Mouse (Mus musculus) embryo, embryonic 10.5 days (tissue): Measurements from ENCODE around the gene C2.
A peak's percentile ranks its signal among the peaks of the same experiment; 100 is the strongest.

Experiments used
- DNase-seq: peaks from one replicate; pipeline ENCODE4 v3.0.0-alpha.2; 2015; ENCODE audit warnings: low spot score

Gene C2

GRCm38 (mm10) chr17:34879336-34879879, 18.7 kb downstream of the C2 start, which contains the start of gene Zbtb12:
Gene Zbtb12 (plus strand): TSS chr17:34879483.
- DNase-seq, result no peak

- DNase-seq, result no peak
Observed at GRCm38 (mm10) chr17:34874321-34874720, 23.7 kb downstream of the C2 start.

DNA sequence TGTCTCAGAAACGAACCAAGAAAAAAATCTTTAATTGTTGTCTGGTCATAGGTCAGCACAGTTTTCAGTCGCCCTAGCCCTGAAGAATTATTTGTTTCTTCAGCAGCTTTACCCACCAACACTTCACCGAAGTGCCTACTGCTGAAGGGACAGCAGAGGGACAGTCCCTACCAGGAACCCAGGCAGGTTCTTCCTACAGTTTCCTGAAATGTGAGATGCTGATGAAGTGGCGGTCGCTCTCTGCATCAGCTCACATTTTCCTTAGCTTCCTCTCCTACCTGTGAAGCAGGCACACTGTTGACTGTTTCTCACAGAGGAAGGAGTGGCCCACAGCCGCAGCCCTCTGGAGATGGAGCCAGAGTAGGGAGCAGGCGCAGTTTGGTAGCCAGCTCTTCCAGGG, 32.1 kb downstream of the C2 start:
- DNase-seq, result no peak

- no peak for DNase-seq
Observed at GRCm38 (mm10) chr17:34862416-34863081, 35.5 kb downstream of the C2 start, which contains the start of gene Cfb. Gene Cfb (minus strand): TSS chr17:34862518.

GRCm38 (mm10) chr17:34861704-34862415, 36.2 kb downstream of the C2 start:
- DNase-seq, result no peak

GRCm38 (mm10) chr17:34860514-34860913, 37.6 kb downstream of the C2 start:
- no peak for DNase-seq

DNA sequence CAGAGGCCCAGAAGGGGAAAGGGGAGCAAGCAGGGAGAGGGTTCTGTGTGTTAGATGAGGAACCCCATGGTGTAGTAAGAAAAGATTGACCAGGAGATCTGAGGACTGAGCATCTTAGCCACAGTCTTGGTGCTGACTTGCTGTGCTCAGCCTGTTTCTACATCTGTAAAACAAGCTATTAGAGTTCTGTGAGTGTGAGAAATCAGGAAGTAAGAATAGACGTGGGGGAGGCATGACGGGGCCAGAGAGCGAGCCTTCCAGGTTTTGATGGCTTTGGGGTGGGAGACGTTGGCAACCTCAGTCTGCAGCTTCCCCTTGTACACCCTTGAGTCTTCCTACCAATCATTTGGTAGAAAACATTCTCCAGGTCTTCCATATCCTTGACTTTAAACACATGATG, 39.4 kb downstream of the C2 start:
- DNase-seq, result no peak

- peak; percentile 75 for DNase-seq
Observed at GRCm38 (mm10) chr17:34855825-34856224, 42.2 kb downstream of the C2 start.

DNA sequence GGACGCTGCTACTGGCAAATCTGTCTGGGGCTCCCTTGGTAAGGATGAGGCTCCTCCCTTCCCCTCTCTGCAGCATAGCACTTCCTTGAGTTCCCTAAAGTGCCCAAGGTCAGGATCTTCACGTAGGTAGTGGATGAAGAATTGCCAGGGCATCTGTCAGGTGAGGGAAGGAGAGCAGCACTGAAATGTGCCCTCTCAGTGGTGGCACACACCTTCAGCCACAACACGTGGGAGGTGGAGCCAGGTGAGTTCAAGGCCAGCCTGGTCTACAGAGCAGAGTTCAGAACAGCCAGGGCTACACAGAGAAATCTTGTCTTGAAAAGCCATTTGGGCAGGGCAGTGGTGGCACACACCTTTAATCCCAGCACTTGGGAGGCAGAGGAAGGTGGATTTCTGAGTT, 43.3 kb downstream of the C2 start:
- no peak for DNase-seq

GRCm38 (mm10) chr17:34853511-34853910, 44.6 kb downstream of the C2 start:
- DNase-seq, result no peak

DNA sequence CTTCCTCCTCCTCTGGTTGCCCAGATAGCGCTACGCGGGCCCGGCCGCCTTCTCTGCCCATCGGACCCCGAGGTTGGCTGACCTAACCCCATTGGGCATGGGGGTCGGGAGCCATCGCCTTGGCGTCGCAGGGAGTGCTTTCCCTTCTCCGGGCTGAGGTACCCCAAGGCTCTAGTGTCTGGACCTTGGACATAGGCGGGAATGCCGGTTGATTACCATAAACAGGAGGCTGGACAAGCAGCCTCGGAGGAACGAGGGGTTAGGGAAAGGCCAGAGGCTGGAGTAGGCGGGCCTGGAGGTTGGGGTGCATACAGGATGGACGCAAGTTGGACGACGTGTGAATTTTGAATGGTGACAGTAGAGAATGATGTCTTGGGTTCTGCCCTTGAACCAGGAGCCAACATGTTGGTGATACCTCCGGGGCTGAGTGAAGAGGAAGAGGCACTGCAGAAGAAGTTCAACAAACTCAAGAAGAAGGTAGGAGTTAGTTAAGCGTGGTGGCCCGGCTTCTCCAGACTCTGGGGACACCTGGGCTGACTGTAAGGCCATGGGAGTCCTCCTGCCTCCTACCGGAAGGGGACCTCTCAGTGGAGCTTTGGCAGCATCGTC, 47.4 kb downstream of the C2 start:
- DNase-seq, result no peak

- DNase-seq, result peak; percentile 98
Observed at GRCm38 (mm10) chr17:34849722-34850516, 48.1 kb downstream of the C2 start, which contains the start of the genes Skiv2l and Nelfe. Gene Skiv2l (minus strand): TSS chr17:34850210. Gene Nelfe (plus strand): TSS chr17:34850391.

DNA sequence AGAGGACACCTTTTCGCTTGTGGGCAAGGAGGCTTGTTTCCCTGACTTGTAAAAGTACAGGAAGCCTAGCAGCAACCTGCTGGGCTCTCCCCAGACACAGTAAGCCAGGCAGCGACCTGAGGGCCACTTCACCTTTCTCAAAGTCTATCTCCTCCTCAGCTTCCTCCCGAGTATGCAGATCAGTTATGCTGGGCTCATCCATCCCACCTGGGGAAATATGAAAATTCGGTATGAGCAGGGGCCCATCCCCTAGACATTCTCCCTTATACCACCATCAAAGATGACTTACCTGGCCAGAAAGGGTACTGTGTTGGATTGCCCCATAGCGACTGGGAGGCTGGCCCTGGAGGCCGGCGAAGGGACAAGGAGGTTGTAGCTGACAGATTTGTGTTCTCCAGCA, 50.5 kb downstream of the C2 start:
- DNase-seq, result no peak

DNA sequence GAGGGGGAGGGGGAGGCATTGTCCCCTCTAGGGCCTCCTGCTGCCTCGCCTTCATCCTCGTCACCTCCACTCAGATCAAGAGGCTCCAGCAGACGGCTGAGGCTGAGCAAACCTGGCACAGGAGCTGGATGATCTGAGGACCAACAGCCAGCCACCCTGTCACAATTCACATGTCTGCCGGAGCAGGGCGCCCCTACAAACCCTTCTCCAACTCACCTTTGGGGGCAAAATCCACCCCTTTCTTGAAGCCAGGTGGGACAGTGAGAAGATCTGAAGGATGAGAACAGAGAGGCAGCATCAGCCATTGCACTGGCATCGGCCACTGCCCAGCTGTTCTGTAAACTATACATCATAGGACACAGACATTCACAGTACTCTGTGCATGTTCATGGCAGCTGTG, 50.9 kb downstream of the C2 start:
- no peak for DNase-seq

- DNase-seq, result no peak
Observed at GRCm38 (mm10) chr17:34844884-34845283, 53.2 kb downstream of the C2 start.

GRCm38 (mm10) chr17:34840736-34841307, 57.2 kb downstream of the C2 start:
- DNase-seq, result no peak

GRCm38 (mm10) chr17:34838785-34839184, 59.3 kb downstream of the C2 start:
- no peak for DNase-seq

- no peak for DNase-seq
Observed at GRCm38 (mm10) chr17:34837464-34838324, 60.4 kb downstream of the C2 start.

GRCm38 (mm10) chr17:34836856-34837221, 61.2 kb downstream of the C2 start, which contains the start of the genes Stk19 and Dxo:
Gene Stk19 (minus strand): TSS chr17:34836945.
Gene Dxo (plus strand): TSS chr17:34837019.
- DNase-seq, result peak; percentile 98

DNA sequence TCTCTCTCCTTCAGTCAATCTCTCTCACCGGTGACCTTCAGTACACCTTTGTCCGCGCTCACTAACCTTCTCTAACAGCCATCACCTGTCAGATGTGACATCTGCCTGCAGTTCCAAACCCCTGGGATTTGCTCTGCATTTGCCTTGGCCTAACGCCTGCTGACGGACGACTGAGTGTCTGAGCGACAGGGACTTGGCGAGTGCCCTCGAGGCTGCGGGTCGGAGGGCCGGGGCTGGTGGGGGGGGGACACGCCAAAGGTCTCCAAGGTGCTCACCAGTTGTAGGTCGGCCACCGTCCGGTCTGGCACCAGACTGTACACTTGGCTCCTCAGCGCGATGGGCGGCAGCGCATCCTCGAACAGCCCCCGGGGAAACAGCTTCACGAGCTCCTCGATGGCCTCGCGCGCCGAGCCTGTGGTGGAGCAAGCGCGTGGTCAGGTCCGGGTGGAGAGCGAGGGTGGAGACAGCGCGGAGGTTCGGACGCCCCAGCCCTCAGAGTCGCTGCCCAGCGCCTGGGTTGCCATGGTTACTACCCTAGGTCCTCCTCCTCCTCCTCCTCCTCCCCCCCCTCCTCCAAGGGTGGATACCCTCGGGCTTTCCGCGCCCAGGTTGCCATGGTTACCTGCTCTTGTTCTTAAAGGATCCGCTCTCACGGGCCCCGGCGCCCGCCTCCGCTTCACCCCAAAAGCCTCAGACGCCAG, 61.8 kb downstream of the C2 start:
- no peak for DNase-seq
